Mouse (Mus musculus) olfactory bulb, adult 2 months (tissue): ENCODE data around the gene Gucy2e.

ENCODE experiments used
- CTCF ChIP-seq: fragments of 200-500 bp; IDR thresholded peaks from 2 replicates; pipeline ENCODE4 v1.5.1; 2012; ENCODE audit warnings: low read depth, mild to moderate bottlenecking, low read length, moderate library complexity; ENCODE audit not compliant: insufficient read depth
- POLR2A ChIP-seq: fragments of 200-500 bp; IDR thresholded peaks from 2 replicates; pipeline ENCODE4 v1.6.1; 2012; ENCODE audit warnings: mild to moderate bottlenecking, low read depth, low read length, moderate library complexity; ENCODE audit not compliant: insufficient read depth

- TF ChIP-seq CTCF: no peak
- TF ChIP-seq POLR2A: no peak
These were observed 38.8 kb upstream of the Gucy2e start for GRCm38 (mm10) chr11:69275650-69276049.
